Mouse (Mus musculus) testis, postnatal 10 days (tissue): ENCODE data around the gene Selp.

ENCODE experiments used
- DNase-seq: peaks from one replicate; pipeline ENCODE4 v3.0.0; 2021; ENCODE audit warnings: low spot score

Selp gene

GRCm38 (mm10) chr1:164114947-164115493, at the start of gene Selp:
TSS of gene Selp (plus strand) at chr1:164115264.
- DNase-seq = no peak

- DNase-seq = no peak
Observed at GRCm38 (mm10) chr1:164069261-164069660, 45.8 kb upstream of the Selp start.

DNA sequence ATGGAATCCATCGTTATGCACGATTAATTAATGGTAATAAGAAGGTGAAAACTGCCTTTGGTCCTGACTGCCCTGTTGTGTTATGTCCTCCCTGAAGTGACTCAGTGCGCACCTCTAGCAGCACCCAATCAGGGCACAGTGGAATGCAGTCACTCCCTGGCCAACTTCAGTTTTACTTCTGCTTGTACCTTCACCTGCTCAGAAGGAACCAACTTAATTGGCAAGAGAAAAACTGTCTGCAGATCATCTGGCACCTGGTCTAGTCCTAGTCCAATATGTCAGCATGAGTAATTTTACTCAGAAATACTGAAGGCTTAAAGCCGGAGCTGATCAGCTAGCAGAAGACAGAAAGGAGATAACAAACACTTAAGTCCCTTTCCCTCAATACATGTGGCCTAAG, 44.6 kb upstream of the Selp start:
- no peak for DNase-seq

- DNase-seq = no peak
Observed at GRCm38 (mm10) chr1:164071111-164071510, 44.0 kb upstream of the Selp start.

DNA sequence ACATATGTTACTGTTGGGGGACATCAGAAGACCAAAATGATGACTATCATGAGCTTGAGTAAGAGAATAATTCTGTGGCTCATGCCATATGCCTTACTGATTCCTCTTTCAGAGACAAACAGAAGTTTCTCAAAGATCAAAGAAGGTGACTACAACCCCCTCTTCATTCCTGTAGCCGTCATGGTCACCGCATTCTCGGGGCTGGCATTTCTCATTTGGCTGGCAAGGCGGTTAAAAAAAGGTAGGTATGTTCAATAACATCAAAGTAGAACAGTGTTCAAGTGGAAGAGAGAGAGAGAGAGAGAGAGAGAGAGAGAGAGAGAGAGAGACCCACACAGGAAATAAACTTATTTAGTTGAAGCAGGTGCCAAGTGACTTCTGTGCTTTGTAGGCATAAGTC, 43.1 kb upstream of the Selp start:
- no peak for DNase-seq

- DNase-seq = no peak
Observed at GRCm38 (mm10) chr1:164073091-164073490, 42.0 kb upstream of the Selp start.

- DNase-seq = no peak
Observed at GRCm38 (mm10) chr1:164073803-164074202, 41.3 kb upstream of the Selp start.

- DNase-seq = no peak
Observed at GRCm38 (mm10) chr1:164074606-164075140, 40.4 kb upstream of the Selp start.

GRCm38 (mm10) chr1:164075416-164075815, 39.6 kb upstream of the Selp start:
- DNase-seq = no peak

GRCm38 (mm10) chr1:164076441-164076840, 38.6 kb upstream of the Selp start:
- DNase-seq = no peak

GRCm38 (mm10) chr1:164077031-164077430, 38.0 kb upstream of the Selp start:
- DNase-seq = no peak

DNA sequence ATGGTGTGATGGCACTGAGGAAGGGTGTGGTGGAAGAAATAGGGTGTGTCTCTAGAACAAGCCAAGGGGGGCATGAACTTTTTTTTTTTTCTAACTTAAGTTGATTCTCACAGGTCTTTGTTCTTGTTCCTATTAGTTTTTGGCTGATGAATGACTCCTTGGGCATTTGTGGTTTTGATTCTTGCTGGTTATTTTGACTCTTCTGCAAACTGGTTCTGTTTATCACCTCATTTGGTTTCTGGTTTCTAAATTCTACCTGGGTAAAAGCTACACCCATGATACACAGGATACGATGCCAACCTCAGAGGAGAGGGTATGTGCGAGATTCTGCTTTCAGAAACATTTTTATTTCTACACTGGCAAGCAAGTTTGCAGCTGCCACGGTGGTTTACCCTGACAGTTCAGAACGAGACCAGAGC, 36.7 kb upstream of the Selp start:
- DNase-seq = no peak

DNA sequence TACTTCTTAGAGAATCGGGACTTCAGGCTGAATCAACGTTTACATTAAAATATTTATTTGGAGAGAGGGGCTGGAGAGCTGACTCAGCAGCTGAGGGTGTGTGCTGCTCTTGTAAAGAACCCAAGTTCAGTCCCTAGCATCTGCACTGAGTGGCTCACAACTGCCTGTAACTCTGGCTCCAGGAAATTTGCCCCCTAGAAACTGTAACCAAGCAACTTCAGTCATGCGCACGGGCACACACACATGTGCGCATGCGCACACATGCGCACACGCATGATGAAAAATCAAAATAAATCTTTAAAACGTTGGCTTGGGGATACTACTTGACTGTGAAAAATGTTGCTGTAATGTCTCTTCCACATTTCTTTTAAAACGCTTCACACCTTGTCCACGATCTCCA, 36.0 kb upstream of the Selp start:
- no peak for DNase-seq

GRCm38 (mm10) chr1:164083046-164083445, 32.0 kb upstream of the Selp start:
- DNase-seq = no peak

DNA sequence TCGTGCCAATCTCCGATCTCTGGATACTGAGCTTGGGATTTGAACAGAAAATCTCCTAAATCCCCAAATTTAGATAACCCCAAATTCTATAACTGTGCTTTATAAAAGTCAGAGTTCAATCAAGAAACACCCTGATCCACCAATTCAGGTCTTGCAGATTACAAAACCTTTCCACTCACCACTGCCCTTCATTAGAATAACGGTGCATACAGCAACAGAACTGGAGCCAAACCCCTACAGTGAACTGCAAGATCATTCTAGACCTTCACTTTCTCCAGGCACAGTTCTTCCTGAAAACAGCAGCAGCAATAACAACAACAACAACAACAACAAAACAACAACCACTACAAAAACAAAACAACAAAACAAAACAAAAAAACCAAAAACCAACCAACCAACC, 28.3 kb upstream of the Selp start:
- DNase-seq = no peak

DNA sequence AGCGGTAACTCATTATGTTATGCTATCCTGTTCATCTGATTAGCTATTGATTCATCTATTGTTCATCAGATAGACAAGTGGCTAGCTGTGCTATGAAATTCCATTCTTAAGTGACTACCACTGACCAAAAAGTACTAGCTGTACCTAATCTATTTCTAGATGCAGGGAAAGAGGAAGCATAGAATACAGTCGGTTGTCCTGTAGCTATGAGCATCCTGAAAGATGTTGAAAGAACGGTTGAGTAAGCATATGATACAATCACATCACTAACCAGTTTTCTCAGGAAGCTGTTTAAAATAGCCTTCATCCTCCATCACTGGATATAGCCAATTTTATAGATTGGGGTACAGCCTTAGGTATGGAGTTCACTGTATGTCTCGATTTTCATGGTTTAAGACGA, 27.2 kb upstream of the Selp start:
- no peak for DNase-seq

DNA sequence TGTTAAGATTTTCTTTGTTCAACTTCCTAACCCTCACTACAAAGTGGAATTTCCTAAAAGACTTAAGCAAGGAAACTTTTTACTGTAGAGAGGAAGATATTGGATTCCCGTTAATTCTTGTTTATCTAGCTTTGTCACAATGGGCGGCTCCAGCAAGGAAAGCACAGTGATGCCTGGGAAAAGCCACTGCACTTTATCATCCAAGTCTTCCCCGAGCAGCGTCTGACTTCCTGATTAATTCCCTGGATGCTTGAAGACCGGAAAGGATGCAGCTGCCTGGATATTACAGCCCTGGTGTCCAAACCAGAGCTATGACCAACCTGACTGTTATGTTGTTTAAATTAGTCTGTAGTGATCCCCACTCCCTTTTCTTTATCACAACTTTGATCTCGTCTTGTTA, 18.3 kb upstream of the Selp start:
- no peak for DNase-seq

- DNase-seq = no peak
Observed at GRCm38 (mm10) chr1:164097911-164098310, 17.2 kb upstream of the Selp start.

GRCm38 (mm10) chr1:164098372-164098771, 16.7 kb upstream of the Selp start:
- DNase-seq = no peak

- no peak for DNase-seq
Observed at GRCm38 (mm10) chr1:164109763-164110162, 5.3 kb upstream of the Selp start.

- DNase-seq = no peak
Observed at GRCm38 (mm10) chr1:164110591-164111329, 4.3 kb upstream of the Selp start.

DNA sequence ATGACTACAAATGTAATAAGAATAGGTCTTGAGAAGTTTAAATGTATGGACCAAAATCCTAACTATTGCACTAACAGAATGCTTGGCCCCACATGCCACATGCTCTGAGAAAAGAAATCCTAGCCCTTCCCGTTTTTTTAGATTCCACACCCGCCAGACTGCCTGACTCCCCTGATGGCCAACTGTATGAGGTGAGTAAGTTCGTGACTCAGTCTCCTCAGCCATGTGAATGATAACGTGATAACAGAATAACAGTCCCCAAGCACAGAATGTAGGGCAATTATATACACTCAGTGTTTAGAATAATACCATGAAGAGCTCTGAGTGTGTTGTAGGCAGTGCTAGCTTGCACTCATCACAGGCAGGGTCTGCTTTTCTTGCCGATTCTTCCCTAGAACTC, 784 bp upstream of the Selp start:
- DNase-seq = no peak

DNA sequence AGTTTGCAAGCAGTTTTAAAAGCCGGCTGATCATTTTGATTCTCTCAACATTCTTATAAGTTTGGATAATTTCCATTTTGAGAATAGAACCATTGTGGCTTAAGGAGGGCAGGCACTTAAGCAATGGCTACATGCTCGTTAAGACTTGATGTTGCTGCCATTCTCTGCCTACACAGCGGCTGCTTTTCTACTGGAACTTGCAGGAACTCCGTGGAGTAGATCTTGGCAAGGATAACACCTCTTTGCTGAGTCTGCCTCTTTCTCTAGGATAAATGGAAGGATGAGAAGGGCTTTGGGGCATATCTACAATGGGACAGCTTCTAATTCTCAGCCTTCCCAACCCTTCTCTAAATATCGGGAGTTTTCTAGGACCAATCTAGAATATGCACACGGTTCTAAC, 583 bp downstream of the Selp start:
- no peak for DNase-seq

DNA sequence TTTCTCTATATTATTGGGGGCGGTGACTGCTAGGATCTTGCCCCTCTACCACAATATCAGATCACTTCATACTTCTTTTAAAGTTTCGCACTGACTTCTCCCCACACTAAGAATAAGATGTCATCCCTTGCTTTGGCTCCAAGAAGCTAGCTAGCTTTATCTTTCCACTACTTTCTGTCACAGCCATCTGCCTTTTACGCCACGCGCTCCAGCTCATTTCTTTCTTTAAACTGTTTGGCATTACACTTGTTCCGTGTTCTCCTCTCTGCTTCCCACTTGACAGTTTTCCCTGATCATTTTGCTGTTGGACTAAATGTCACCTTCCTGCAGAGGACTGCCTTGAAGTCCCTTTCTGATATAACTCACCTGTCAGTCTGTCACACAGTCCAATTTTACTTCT, 2.8 kb downstream of the Selp start:
- DNase-seq = no peak
